Mouse (Mus musculus) MEL (cell line): ENCODE data around the gene Gipc1. TPM values are rescaled to one million over a fixed set of nuclear protein-coding genes. Genes with fewer than 3 reads are reported as not detected.

Experiments used
- DNase-seq: peaks from one replicate; pipeline ENCODE4 v3.0.0; 2011; ENCODE audit warnings: low read depth, low spot score
- H3K27ac ChIP-seq: 2 replicates; pipeline ENCODE4 v1.5.1; 2012; ENCODE audit warnings: low read depth, mild to moderate bottlenecking, control low read depth, low read length, moderate library complexity; ENCODE audit not compliant: control insufficient read depth
- H3K27me3 ChIP-seq, 2 experiments: fragments of 150-350 bp in 1 of 2; sonication (generic) in 1 of 2; 2 replicates each; pipeline ENCODE4 v1.6.1; 2012; ENCODE audit warnings: low read length in 2 of 2, mild to moderate bottlenecking in 2 of 2, improper control_type of control experiment in 1 of 2, moderate library complexity in 1 of 2; ENCODE audit not compliant: insufficient read depth in 2 of 2, control insufficient read depth in 1 of 2
- H3K36me3 ChIP-seq, 2 experiments: 2 replicates each; pipeline ENCODE4 v1.6.1; 2012 to 2014; ENCODE audit warnings: low read length in 2 of 2, improper control_type of control experiment in 1 of 2, inconsistent platforms in 1 of 2, mild to moderate bottlenecking in 1 of 2; ENCODE audit not compliant: insufficient read depth in 2 of 2, control insufficient read depth in 1 of 2
- H3K4me1 ChIP-seq, 2 experiments: fragments of 150-350 bp in 1 of 2; sonication (generic) in 1 of 2; 2 replicates each; pipeline ENCODE4 v1.6.1; 2012; ENCODE audit warnings: low read length in 2 of 2, improper control_type of control experiment in 1 of 2, mild to moderate bottlenecking in 1 of 2; ENCODE audit not compliant: insufficient read depth in 2 of 2, control insufficient read depth in 1 of 2
- H3K4me3 ChIP-seq, 2 experiments: fragments of 150-350 bp in 1 of 2; sonication (generic) in 1 of 2; 2 replicates each; pipeline ENCODE4 v1.5.1; 2012; ENCODE audit warnings: low read depth in 2 of 2, low read length in 2 of 2, mild to moderate bottlenecking in 2 of 2, moderate library complexity in 2 of 2, control low read depth in 1 of 2, improper control_type of control experiment in 1 of 2; ENCODE audit not compliant: control insufficient read depth in 1 of 2, insufficient read depth in 1 of 2
- H3K79me2 ChIP-seq: 2 replicates; pipeline ENCODE4 v1.6.1; 2012; ENCODE audit warnings: mild to moderate bottlenecking, low read length, moderate library complexity; ENCODE audit not compliant: control insufficient read depth, poor library complexity, insufficient read depth
- H3K9ac ChIP-seq: 2 replicates; pipeline ENCODE4 v1.6.1; 2012; ENCODE audit warnings: low read depth, mild to moderate bottlenecking, control low read depth, low read length, moderate library complexity; ENCODE audit not compliant: control insufficient read depth, poor library complexity, severe bottlenecking
- H3K9me3 ChIP-seq: fragments of 150-350 bp; sonication (generic); replicated peaks from 2 replicates; pipeline ENCODE4 v1.6.1; 2012; ENCODE audit warnings: mild to moderate bottlenecking, low read length, improper control_type of control experiment, moderate library complexity; ENCODE audit not compliant: insufficient read depth
- CHD1 ChIP-seq: IDR thresholded peaks from 2 replicates; pipeline ENCODE4 v1.6.1; 2012; ENCODE audit warnings: low read depth, mild to moderate bottlenecking, inconsistent platforms, low read length, improper control_type of control experiment
- CTCF ChIP-seq, 3 experiments: IDR thresholded peaks in 2 of 3; conservative IDR thresholded peaks in 1 of 3; 2 replicates each; pipeline ENCODE4 v1.5.1; 2011 to 2012; ENCODE audit warnings: low read length in 3 of 3, low read depth in 2 of 3, mild to moderate bottlenecking in 2 of 3, improper control_type of control experiment in 1 of 3, inconsistent platforms in 1 of 3, mixed read lengths in 1 of 3, moderate library complexity in 1 of 3; ENCODE audit not compliant: control insufficient read depth in 1 of 3, insufficient read depth in 1 of 3, poor library complexity in 1 of 3, severe bottlenecking in 1 of 3
- E2F4 ChIP-seq: IDR thresholded peaks from 2 replicates; pipeline ENCODE4 v1.6.1; 2011; ENCODE audit warnings: low read depth, low read length, improper control_type of control experiment, borderline replicate concordance
- ETS1 ChIP-seq: IDR thresholded peaks from 2 replicates; pipeline ENCODE4 v1.6.1; 2012; ENCODE audit warnings: low read depth, mild to moderate bottlenecking, inconsistent platforms, low read length, improper control_type of control experiment, moderate library complexity
- HCFC1 ChIP-seq: IDR thresholded peaks from 2 replicates; pipeline ENCODE4 v1.6.1; 2012; ENCODE audit warnings: low read depth, mild to moderate bottlenecking, inconsistent platforms, low read length, improper control_type of control experiment, moderate library complexity
- JUND ChIP-seq: IDR thresholded peaks from 2 replicates; pipeline ENCODE4 v1.6.1; 2011; ENCODE audit warnings: low read depth, mild to moderate bottlenecking, improper control_type of control experiment, low read length
- MAX ChIP-seq: IDR thresholded peaks from 2 replicates; pipeline ENCODE4 v1.6.1; 2011; ENCODE audit warnings: low read length, improper control_type of control experiment
- MAZ ChIP-seq: IDR thresholded peaks from 2 replicates; pipeline ENCODE4 v1.6.1; 2012; ENCODE audit warnings: low read depth, mild to moderate bottlenecking, inconsistent platforms, low read length, improper control_type of control experiment
- MEF2A ChIP-seq: IDR thresholded peaks from 2 replicates; pipeline ENCODE4 v1.6.1; 2014; ENCODE audit warnings: low read depth, mild to moderate bottlenecking, inconsistent platforms, low read length, improper control_type of control experiment; ENCODE audit not compliant: poor library complexity, insufficient replicate concordance, severe bottlenecking; ENCODE audit errors: extremely low read depth
- MYB ChIP-seq: IDR thresholded peaks from 2 replicates; pipeline ENCODE4 v1.6.1; 2011; ENCODE audit warnings: mild to moderate bottlenecking, low read depth, low read length, improper control_type of control experiment
- MYC ChIP-seq: IDR thresholded peaks from 2 replicates; pipeline ENCODE4 v1.6.1; 2011; ENCODE audit warnings: low read depth, mild to moderate bottlenecking, low read length, improper control_type of control experiment, moderate library complexity
- NELFE ChIP-seq: IDR thresholded peaks from 2 replicates; pipeline ENCODE4 v1.6.1; 2011; ENCODE audit warnings: low read depth, low read length, improper control_type of control experiment
- POLR2AphosphoS2 ChIP-seq: IDR thresholded peaks from 2 replicates; pipeline ENCODE4 v1.6.1; 2011; ENCODE audit warnings: low read length, improper control_type of control experiment
- POLR2AphosphoS5 ChIP-seq: IDR thresholded peaks from 2 replicates; pipeline ENCODE4 v1.6.1; 2012; ENCODE audit warnings: low read depth, borderline replicate concordance, mild to moderate bottlenecking, inconsistent platforms, low read length, moderate library complexity, mixed read lengths
- RCOR1 ChIP-seq: IDR thresholded peaks from 2 replicates; pipeline ENCODE4 v1.6.1; 2012; ENCODE audit warnings: low read depth, mild to moderate bottlenecking, inconsistent platforms, low read length, improper control_type of control experiment
- SMC3 ChIP-seq: IDR thresholded peaks from 2 replicates; pipeline ENCODE4 v1.6.1; 2011; ENCODE audit warnings: low read depth, low read length, improper control_type of control experiment
- TAL1 ChIP-seq: IDR thresholded peaks from 2 replicates; pipeline ENCODE4 v1.6.1; 2012; ENCODE audit warnings: mild to moderate bottlenecking, inconsistent platforms, low read length, moderate library complexity, mixed read lengths
- TCF12 ChIP-seq: IDR thresholded peaks from 2 replicates; pipeline ENCODE4 v1.6.1; 2014; ENCODE audit warnings: low read depth, mild to moderate bottlenecking, inconsistent platforms, low read length, improper control_type of control experiment, moderate library complexity
- UBTF ChIP-seq: IDR thresholded peaks from 2 replicates; pipeline ENCODE4 v1.6.1; 2012; ENCODE audit warnings: low read depth, mild to moderate bottlenecking, inconsistent platforms, low read length, improper control_type of control experiment, moderate library complexity, borderline replicate concordance; ENCODE audit not compliant: insufficient read depth
- USF1 ChIP-seq: IDR thresholded peaks from 2 replicates; pipeline ENCODE4 v1.6.1; 2014; ENCODE audit warnings: low read depth, mild to moderate bottlenecking, inconsistent platforms, low read length, improper control_type of control experiment, moderate library complexity
- USF2 ChIP-seq, 2 experiments: IDR thresholded peaks; 2 replicates each; pipeline ENCODE4 v1.6.1; 2011 to 2012; ENCODE audit warnings: improper control_type of control experiment in 2 of 2, low read length in 2 of 2, borderline replicate concordance in 1 of 2, inconsistent platforms in 1 of 2, low read depth in 1 of 2, mild to moderate bottlenecking in 1 of 2; ENCODE audit not compliant: insufficient read depth in 1 of 2
- ZKSCAN1 ChIP-seq: IDR thresholded peaks from 2 replicates; pipeline ENCODE4 v1.6.1; 2012; ENCODE audit warnings: low read depth, mild to moderate bottlenecking, inconsistent platforms, low read length, improper control_type of control experiment, moderate library complexity
- ZMIZ1 ChIP-seq: IDR thresholded peaks from 2 replicates; pipeline ENCODE4 v1.6.1; 2012; ENCODE audit warnings: low read depth, mild to moderate bottlenecking, inconsistent platforms, low read length, improper control_type of control experiment, moderate library complexity
- polyA plus RNA-seq, 2 experiments: library from polyadenylated mRNA; stranded (reverse) in 1 of 2; unstranded in 1 of 2; fragments of >175 nt in 1 of 2; fragments of >200 nt in 1 of 2; gene quantifications; 2 replicates each; pipeline versions ENCODE4 v1.2.1 to v1.2.4; 2012; ENCODE audit warnings: low replicate concordance in 2 of 2, low read depth in 1 of 2; ENCODE audit not compliant: insufficient read length in 2 of 2, insufficient read depth in 1 of 2, missing spikeins in 1 of 2
- total RNA-seq: library from RNA; depleted of rRNA; stranded (reverse); fragments of 300-350 nt; gene quantifications from 2 replicates; pipeline ENCODE4 v1.2.3, GENCODE M21; 2012

Gipc1 gene
- total and polyA plus RNA-seq, 3 experiments: 38.6 to 70.7 TPM; not detected in 1

DNA sequence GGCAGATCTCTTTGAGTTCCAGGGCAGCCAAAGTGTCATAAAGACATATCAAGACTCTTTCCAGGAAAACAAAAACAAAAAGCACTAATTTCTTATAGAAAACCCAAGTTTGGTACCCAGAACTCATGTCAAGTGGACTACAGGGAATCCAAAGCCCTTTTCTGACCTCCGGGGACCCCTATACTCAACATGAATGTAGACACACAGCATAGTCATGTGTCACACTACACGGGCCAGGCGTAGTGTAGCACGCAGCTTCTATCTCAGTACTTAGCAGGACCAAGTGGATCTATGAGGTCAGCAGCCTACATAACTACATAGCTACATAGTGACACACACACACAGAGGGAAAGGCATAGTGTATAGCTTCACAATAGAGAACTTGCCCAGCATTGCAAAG, 38.8 kb upstream of the Gipc1 start:
- H3K9ac ChIP-seq: no peak overlapping the region
- H3K4me1 ChIP-seq: peaks cover 7 to 9% of the 10 kb centered on the region in 2 experiments
- H3K27ac ChIP-seq: no peak overlapping the region
- no peak for TF ChIP-seq UBTF
- no peak for TF ChIP-seq ZMIZ1
- TF ChIP-seq MYB: no peak
- no peak for TF ChIP-seq JUND
- TF ChIP-seq TCF12: no peak
- TF ChIP-seq ZKSCAN1: no peak
- TF ChIP-seq ETS1: no peak
- TF ChIP-seq TAL1: no peak
- no peak for TF ChIP-seq MYC
- TF ChIP-seq HCFC1: no peak
- no peak for TF ChIP-seq CTCF (IDR thresholded peaks at IDR 0.05 in 2 of 3, conservative IDR thresholded peaks at IDR 0.05 in 1 of 3; ENCODE audit: control insufficient read depth in 1 of 3, insufficient read depth in 1 of 3, low read depth in 2 of 3, low read length in 3 of 3, poor library complexity in 1 of 3, severe bottlenecking in 1 of 3)
- TF ChIP-seq MEF2A: no peak
- no peak for TF ChIP-seq MAZ
- TF ChIP-seq USF2 (IDR thresholded peaks at IDR 0.05; ENCODE audit: borderline replicate concordance in 1 of 2, insufficient read depth in 1 of 2, low read depth in 1 of 2, low read length in 2 of 2): no peak
- TF ChIP-seq CHD1: no peak
- TF ChIP-seq NELFE: no peak
- no peak for TF ChIP-seq E2F4
- no peak for TF ChIP-seq MAX
- no peaks in the 10 kb centered on the region for H3K9me3 ChIP-seq
- H3K4me3 ChIP-seq: no peak overlapping the region
- H3K36me3 ChIP-seq: peaks cover 10 to 13% of the 10 kb centered on the region in 2 experiments
- peaks cover 25% of the 10 kb centered on the region for H3K79me2 ChIP-seq
- no peak for DNase-seq
- no peaks in the 10 kb centered on the region for H3K27me3 ChIP-seq

DNA sequence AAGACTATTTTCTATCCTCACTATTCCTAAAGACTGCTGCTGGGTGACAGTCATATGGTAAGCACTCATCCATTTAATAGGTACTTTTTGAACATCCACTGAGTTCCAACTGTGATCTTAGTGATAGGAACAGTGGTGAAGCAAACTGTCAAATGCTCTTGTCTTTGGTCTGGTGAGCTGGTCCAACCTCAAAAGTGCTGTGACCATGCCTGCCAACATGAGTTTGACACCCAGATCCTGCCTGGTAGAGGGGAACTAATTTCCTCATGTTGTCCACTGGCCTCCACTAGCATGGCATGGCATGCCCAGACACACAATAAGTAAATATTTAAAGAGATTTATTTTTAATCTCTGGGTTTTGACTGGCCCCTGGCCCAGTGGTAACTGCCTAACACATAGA, 35.9 kb upstream of the Gipc1 start:
- DNase-seq: no peak

More for the DNA sequence above, 35.9 kb upstream of the Gipc1 start:
- H3K9ac ChIP-seq: no peak overlapping the region
- H3K27me3 ChIP-seq: no peaks in the 10 kb centered on the region
- peaks cover under 1 to 4% of the 10 kb centered on the region in 2 experiments; a peak in 2 of 4 replicates for H3K4me1 ChIP-seq
- H3K36me3 ChIP-seq: peaks cover 1 to 4% of the 10 kb centered on the region in 2 experiments
- H3K79me2 ChIP-seq: no peaks in the 10 kb centered on the region
- TF ChIP-seq POLR2AphosphoS5 (no peak), SMC3 (no peak), MAZ (no peak), RCOR1 (no peak), POLR2AphosphoS2 (no peak), USF1 (no peak)
- H3K27ac ChIP-seq: no peak overlapping the region
- no peaks in the 10 kb centered on the region for H3K9me3 ChIP-seq
- no peak overlapping the region for H3K4me3 ChIP-seq
